Mouse (Mus musculus) v-Abl transformed pro-B cells (cell line): ENCODE data around the gene Zfp940.
"Not testable (repeated sequence)": the region's sequence is repeated elsewhere in the genome, so short reads cannot be mapped to it uniquely, and the experiment has no call there.

Source experiments
- in situ Hi-C, 2 experiments: fragments of 400-800 bp; cut with MboI; formaldehyde crosslinking; loops; one replicate each; pipeline ENCODE4 v1.15.1; 2025; ENCODE audit not compliant: unreplicated experiment in 2 of 2

Zfp940 gene

DNA sequence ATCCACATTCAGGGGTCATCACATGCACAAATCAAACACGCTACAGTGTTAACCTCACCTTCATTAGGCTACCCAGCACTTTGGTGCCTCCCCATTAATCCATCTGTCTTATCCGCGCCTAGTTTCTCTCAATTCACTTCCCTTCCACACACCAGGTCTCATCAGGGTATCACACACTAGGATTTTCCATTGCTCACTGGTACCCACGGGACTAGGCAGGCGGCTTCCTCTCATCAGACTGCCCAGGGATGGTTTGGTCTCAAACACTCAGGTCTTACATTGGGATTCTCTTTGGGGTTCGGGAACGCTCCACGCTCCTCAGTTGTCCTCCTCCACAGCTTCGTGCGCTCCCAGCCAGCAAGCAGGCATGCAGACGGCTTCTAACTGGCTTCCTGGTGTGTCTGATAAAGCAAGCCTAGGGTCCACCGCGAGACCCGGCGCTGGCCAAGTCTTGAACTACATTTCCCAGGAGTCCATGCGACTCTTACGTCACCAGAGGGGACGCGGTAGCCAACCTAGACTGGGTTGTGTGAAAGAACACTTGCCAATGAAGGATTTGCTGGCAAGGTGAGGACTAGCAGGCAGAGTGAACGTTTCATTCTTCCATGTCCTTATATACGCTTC, at the start of gene Zfp940:
Zfp940 (minus strand) TSS at position 451 of the 624 bp plus-strand sequence.
- in situ Hi-C loops, result loop anchor here (5.0 to 10.0 kb wide), 2 partner anchors 36 to 131 kb away; partner anchors contain the start of genes Zfp568 (in 1 of the 2) and Zfp790 (in 1 of the 2)

- in situ Hi-C loops, result loop anchor here in 1 of 2 experiments (5.0 kb wide), 1 partner anchor 41 kb away; the partner anchor contains the start of gene Zfp420
These were observed 44.9 kb upstream of the Zfp940 start for GRCm38 (mm10) chr7:29898351-29898750.

- in situ Hi-C loops, result no loop called here
These were observed 39.3 kb upstream of the Zfp940 start for GRCm38 (mm10) chr7:29892756-29893155.

GRCm38 (mm10) chr7:29890501-29890900, 37.0 kb upstream of the Zfp940 start:
- in situ Hi-C loops, result no loop called here

- in situ Hi-C loops, result no loop called here
These were observed 27.4 kb upstream of the Zfp940 start for GRCm38 (mm10) chr7:29880916-29881315.

DNA sequence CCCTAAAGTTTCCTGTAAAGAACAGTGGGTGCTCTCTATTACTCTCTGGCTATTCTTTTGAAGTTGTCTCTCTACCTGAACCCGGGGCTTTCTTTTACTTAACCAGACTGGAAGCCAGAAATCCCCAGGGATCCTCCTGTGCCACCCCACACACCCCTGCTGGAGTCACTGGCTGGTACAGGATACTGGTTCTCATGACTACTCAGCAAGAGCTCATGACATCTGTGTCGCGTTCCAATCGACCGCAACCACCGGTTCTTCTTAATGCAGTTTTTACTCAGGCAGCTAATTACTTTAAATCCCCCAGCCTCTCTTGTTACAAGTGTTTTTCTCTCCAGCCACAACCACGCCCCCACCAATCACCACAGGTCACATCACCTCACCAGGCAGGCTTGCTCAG, 26.6 kb upstream of the Zfp940 start:
- in situ Hi-C loops, result no loop called here

DNA sequence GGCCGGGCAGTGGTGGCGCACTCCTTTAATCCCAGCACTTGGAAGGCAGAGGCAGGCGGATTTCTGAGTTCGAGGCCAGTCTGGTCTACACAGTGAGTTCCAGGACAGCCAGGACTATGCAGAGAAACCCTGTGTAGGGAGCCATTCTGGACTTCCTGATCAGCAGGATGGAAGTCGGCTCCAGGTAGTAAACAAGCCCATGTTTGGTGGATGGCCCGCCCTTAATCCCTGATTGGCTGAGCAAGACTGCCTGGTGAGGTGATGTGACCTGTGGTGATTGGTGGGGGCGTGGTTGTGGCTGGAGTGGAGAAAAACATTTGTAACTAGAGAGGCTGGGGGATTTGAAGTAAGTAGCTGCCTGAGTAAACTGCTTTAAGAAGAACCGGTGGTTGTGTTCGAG, 24.1 kb upstream of the Zfp940 start:
- in situ Hi-C loops, result not testable (repeated sequence)

DNA sequence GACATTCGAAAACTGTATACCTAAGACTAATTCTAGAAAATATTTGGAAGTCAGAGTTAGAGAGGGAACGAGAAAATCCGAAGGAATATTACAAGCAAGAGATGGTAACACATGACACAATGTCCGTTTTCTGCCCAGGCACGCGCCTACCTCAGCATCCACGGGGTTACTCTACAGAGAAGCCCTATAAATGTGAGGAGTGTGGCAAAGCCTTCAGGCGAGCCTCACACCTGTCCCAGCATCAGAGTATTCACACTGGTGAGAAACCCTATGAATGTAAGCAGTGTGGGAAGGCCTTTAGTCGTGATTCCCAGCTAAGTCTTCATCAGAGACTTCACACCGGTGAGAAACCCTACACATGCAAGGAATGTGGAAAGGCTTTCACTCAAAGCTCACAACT, 20.8 kb upstream of the Zfp940 start:
- in situ Hi-C loops, result no loop called here

- in situ Hi-C loops, result no loop called here
These were observed 8.2 kb upstream of the Zfp940 start for GRCm38 (mm10) chr7:29861660-29862059.

- in situ Hi-C loops, result loop anchor here (5.0 to 10.0 kb wide), 2 partner anchors 37 to 125 kb away; partner anchors contain the start of gene Zfp568 (in 1 of the 2)
These were observed 6.4 kb upstream of the Zfp940 start, which contains the start of gene Zfp420 for GRCm38 (mm10) chr7:29859532-29860517. Zfp420 (plus strand) TSS chr7:29859979.

DNA sequence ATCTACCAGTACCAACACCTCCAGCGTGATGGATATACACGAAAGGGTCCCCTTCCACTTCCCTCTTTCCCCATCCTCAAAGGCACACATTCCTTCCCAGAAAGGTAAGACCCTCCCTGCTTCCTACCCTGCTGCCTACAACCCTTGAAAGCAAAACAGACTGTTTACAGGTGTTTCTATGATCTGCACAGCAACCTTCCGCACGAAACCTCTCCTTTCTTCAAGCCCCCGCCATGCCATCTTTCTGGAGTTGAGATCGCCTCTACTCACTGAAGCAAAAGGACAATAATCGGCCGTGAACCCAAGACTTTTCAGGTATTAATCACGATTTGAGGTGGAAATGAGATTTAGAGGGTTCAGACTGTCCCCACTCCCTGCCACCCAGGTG, 644 bp downstream of the Zfp940 start:
- in situ Hi-C loops, result loop anchor here (5.0 to 10.0 kb wide), 2 partner anchors 36 to 132 kb away; partner anchors contain the start of genes Zfp568 (in 1 of the 2) and Zfp790 (in 1 of the 2)

DNA sequence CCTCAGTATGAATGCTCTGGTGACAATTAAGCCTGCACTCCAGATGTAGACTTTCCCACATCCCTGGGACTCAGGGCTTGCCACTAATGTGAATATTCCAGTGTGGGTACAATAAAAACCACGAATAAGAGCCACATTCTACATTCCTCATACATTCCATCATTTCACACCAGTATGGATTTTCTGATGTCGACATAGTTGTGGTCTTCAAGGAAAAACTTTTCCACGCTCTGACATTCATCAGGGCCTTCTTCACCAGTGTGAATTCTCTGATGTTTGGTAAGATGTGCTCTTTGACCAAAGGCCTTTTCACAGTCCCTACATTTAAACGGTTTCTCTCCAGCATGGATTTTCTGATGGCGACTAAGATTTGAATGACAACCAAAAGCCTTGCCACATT, 8.9 kb downstream of the Zfp940 start:
- in situ Hi-C loops, result no loop called here

GRCm38 (mm10) chr7:29842105-29842504, 11.4 kb downstream of the Zfp940 start:
- in situ Hi-C loops, result no loop called here

DNA sequence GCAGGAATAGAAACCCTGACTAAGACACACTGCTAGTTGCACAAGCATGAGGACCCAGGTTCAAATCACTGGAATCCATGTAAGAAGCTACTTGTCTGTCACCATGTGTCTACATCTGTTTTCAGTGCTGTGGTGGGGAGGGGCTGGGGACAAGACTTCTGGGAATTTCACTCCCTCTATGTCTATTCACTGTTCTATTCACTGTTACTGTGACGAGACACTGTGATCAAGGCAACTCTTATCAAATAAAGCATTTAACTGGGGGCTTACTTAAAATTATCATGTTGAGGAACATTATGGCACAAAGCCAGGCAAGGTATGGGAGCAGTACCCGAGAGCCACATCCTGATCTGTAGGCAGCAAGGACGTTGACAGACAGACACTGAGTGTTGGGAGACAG, 14.2 kb downstream of the Zfp940 start:
- in situ Hi-C loops, result no loop called here

DNA sequence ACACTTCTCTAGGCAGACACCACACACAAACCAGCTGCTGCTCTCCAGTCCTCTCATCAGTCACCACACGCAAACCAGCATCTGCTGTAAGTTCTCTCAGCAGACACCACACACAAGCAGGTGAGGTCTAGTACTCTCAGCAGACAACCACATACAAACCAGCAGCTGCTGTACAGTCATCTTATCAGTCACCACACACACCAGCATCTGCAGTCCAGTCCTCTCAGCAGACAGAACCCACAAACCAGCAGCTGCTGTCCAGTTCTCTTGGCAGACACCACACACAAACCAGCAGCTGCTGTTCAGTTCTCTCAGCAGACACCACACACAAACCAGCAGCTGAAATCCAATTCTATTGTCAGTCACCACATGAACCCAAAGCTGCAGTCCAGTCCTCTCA, 16.7 kb downstream of the Zfp940 start:
- in situ Hi-C loops, result no loop called here

- in situ Hi-C loops, result no loop called here
These were observed 23.7 kb downstream of the Zfp940 start for GRCm38 (mm10) chr7:29829804-29830203.

- in situ Hi-C loops, result no loop called here
These were observed 25.5 kb downstream of the Zfp940 start for GRCm38 (mm10) chr7:29828001-29828400.

GRCm38 (mm10) chr7:29818619-29819254, 34.7 kb downstream of the Zfp940 start:
- in situ Hi-C loops, result loop anchor here (5.0 kb wide), 2 partner anchors 34 to 51 kb away; partner anchors contain the start of genes Zfp84 (in 2 of the 2) and Zfp940 (in 1 of the 2)

GRCm38 (mm10) chr7:29815910-29816429, 37.5 kb downstream of the Zfp940 start, which contains the start of gene Zfp790:
Zfp790 (plus strand) TSS chr7:29816114.
- in situ Hi-C loops, result loop anchor here (5.0 kb wide), 2 partner anchors 36 to 49 kb away; partner anchors contain the start of genes Zfp84 (in 2 of the 2) and Zfp940 (in 1 of the 2)
